Mouse (Mus musculus): ENCODE data around the gene Sprtn.

- TF ChIP-seq POLR2A (IDR thresholded peaks at IDR 0.05; ENCODE audit: control insufficient read depth, extremely low read depth, insufficient read depth, low read length, poor library complexity) (no peak), CTCF (IDR thresholded peaks at IDR 0.05; ENCODE audit: borderline replicate concordance, control insufficient read depth, extremely low read depth, insufficient read depth, low read length, poor library complexity) (no peak)
Measured at GRCm38 (mm10) chr8:124878946-124879526, 18.6 kb upstream of the Sprtn start.

All from thymus, adult 2 months (tissue).